Mouse (Mus musculus) monocyte, adult 5-6 weeks (primary cell): ENCODE results near the gene Gm5767. TPM values are rescaled to one million over a fixed set of nuclear protein-coding genes. Genes with fewer than 3 reads are reported as not detected.

Experiments used
- ATAC-seq: fragments of 153-309, 156-312 bp; replicated peaks from 2 replicates; pipeline ENCODE4 v1.8.0; 2017; ENCODE audit warnings: mild to moderate bottlenecking; ENCODE audit not compliant: low TSS enrichment, insufficient number of reproducible peaks, severe bottlenecking, poor library complexity, low FRiP score
- total RNA-seq: library from RNA; stranded (forward); fragments of 200-1000, 200-491, 200-594 nt; gene quantifications from 3 replicates; pipeline ENCODE4 v1.2.3, GENCODE M21; 2017

Gene Gm5767
- total RNA-seq, 1 experiment from 2014 or later: not detected

DNA sequence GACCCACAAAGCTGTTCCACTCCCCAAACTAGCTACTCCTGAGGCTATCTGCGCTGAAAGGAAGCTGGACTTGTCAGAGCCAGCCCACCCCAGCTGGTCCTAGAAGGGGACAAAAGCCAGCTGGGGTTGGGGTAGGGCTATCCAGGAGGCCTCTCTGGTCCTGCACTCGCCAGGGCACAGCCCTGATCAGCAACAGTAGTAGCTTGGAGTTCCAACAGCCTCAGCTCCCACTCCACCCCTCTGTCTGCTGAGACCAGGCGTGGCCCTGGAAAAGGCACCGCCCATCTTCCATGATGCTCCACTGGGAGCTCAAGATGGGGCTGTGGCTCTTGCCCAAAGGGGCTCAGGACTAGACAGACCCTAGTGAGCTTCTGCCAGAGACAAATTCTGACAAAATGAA lies 12.8 kb upstream of the Gm5767 start:
- no peak for ATAC-seq

DNA sequence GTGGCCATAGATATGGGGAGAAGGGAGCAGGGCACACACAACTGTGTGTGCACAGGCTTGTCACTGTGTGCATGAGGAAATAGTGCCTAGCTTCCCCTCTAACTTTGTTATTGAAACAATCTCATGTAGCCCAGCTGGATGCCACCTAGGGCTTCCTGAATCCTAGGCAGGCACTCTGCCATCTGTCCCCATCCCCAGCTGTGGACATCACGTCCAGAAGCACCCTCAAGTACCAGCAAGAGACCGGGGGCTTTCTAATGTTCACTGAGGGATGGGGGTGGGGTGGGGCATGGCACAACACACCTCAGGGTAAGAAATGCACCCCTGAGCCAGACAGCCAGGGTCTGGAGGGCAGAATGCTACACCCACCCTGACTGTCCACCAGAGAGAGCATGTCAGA lies 12.2 kb upstream of the Gm5767 start:
- no peak for ATAC-seq

DNA sequence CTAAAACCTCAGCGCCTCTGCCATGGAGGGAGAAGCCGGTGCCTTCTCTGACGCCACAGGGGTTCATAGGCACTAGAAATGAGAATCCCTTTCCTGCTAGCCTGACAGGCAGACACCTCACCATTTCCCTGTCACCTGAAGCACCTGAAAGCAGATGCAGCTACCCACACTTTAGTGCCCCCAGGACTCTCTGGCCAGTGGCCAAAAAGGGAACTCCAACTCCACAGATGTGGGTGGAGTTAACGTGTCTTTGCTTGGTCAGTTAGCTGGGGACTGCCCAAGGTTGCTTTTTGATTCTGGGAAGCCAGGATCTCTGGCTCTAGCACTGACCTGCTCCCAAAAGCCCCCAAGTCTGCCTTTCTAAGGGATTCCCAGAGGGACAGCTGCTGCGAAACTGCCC lies 11.1 kb upstream of the Gm5767 start:
- no peak for ATAC-seq

DNA sequence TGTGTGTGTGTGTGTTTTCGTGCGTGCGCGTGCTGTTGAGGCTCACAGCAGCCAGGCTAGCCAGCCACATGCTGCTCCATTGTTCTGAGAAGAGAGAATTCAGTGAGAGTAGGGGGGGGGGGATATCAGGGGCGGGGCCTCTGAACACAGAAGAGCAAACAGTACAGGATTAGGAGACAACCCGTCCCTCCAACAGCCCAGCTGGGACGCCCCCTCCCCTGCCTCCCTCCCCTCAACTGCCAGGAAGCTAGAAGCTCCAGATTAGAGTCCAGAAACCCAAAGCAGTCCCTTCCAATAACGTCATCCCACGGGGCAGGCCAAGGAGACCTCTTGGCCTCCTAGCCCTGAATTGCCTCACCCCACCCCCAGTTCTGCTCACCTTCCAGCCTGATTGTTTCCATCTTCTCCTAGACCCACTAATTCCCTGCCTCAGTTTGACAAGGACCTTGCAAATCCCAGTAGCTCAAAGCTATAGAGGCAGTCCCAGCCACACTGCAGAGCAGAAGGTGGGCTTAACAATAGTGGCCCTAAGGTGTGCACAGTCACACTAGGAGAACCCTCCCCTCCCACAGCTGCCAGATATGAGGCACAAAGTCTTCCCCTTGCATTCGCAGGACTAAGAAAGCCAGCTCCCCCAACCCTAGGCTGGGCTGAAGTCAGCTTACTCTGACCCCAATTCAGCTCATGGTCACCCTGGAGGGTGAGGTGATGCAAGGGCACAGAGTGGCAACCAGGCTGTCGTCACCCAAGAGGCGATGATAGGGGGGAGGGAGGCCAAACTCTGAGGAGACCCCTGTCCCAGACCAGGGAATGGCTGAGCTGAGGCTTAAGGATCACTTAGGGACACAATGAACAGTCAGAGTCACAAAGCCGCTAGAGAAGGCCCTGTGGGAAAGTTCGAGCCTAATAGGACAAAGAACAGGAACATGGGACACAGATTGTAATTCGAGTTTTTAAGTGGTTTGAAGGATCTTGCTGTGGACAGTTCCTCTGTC lies 10.2 kb upstream of the Gm5767 start:
- no peak for ATAC-seq

DNA sequence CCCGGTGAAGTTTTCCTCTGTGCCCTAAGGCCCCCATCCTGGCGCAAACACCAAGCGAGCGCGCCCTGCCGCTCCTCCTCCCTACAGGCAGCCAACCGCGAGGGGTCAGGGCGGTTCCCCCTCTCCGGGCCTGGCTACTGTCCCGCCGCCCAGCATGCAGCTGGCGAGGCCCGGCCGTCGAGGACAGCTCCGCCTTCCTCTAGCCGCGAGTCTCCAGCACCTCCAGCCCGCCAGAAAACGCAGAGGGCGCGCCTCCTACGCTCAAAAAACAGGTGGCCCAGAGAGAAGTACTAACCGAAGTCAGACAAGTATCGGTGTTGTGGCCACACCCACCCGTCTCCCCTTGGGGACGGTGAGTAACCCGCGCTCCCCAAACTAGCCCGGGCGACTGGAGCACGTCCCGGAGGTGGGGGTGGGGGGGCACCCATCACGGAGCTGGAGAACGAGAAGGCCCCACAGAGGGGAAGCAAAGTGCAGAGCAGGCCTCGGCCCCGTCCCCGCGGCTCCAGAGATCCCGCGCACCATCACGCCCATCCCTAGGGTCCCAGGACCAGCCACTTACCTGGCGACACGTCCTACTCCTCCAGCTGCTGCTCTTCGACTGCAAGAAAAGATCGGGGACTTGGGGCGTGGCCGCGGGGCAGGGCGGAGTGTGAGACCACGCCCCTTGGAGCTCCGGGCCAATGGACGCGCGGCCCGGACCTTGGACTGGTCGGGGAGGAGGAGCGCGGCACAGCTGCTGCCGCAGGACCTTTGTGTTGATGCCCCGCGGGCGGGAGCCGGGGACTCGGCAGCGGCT lies 8.8 kb upstream of the Gm5767 start, which contains the start of gene Carhsp1:
Gene Carhsp1 (minus strand): TSS at position 605 of the 799 bp plus-strand sequence.
- peak; percentile 72 for ATAC-seq

DNA sequence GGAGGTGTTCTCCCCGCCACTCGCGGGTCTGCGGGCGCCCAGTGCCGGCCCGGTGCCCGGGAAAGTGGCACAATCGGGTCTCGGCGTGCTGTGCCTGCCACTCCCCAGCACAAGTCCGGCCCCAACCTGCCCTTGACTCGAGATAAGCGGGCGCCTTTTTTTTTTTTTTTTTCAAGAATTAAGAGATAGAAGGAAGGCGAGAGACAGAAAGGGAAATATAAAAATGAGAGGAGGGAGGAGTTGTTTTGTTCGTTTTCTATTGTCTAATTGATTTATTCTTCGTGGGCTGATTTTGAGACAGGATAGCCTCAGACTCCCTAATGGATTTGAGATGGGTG lies 8.3 kb upstream of the Gm5767 start:
- no peak for ATAC-seq

DNA sequence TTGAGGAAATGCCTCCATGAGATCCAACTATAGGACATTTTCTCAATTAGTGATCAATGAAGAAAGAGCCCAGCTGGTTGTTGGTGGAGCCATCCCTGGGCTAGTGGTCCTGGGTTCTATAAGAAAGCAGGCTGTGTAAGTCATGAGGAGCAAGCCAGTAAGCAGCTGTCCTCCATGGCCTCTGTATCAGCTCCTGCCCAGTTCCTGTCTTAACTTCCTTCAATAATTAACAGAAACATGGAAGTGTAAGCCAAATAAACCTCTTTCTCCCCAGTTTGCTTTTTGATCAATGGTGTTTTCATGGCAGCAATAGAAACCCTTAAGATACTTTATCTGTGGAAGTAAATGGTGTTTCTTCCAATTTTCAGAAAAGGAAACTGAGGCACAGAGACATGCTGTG lies 7.8 kb upstream of the Gm5767 start:
- no peak for ATAC-seq

DNA sequence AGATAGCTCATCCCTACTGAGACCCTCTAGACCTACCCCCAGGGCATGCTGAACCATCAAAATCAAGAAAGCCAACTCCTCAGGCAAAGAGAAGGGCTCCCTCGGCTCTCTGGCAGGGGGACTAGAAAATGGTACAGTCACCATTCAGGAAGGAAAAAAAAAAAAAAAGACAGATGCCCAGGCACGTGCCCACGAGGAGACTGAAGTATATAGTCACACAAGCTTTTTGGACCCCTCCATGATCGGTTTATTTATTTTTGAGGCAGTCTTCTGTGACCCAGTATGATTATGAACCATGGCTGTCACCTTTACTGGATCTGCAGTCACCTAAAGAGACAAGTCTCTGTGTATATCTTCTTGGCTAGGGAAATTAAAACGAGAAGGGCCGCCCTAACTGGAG lies 7.2 kb upstream of the Gm5767 start:
- no peak for ATAC-seq

DNA sequence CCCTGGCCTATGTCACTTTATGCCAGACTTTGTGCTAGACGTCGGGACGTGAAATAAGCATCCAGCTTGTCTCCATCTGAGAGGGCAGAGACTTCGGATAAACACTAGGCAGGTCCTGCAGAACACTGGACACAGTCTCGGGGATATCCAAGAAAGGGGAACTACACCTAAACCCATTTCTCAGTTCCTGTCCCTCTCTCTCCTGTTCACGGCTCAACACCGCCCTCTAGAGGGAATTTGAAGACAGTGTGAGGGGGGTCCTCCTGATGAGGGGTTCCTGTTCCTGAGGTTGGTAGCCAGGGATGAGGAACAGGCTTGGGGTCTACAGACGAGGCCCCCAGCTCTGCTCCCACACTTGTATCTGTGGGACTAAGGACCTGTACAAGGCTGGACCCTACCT lies 6.4 kb upstream of the Gm5767 start:
- peak; percentile 56 for ATAC-seq

DNA sequence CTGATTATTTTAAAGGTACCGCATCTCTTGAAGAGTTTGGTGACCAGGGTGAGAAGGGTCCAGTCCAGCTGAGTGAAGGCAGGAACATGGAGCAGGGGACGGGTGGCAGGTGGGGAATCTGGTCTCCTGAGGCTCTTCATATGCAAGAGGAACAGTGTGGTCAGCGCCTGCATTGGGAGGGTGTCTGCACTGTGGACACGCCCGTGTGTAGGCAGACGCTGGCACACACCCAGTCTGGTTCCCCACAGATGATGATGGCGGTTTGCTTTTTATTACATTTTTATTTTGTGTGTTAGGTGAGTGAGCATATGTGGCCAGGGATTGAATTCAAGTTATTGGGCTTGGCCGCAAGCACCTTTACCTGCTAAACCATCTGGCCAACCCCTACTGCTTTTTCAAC lies 5.0 kb upstream of the Gm5767 start:
- ATAC-seq: no peak

DNA sequence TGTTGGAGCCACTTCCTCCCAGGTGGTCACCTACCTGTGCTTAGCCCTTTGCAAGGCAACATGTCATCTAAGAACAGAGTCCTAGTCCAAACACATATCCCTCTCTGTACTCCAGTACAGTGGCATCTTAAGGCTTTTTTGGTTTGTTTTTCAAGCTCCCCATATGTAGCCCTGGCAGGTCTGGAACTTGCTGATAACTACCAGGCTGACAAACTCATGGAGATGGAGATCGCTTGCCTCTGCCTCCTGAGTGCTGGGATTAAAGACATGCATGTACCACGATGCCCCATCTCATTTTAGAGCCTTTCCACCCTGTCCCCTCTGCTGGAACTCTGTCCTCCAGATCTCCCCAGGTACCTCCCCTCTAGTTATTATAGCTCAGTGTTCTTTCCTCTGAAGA lies 4.3 kb upstream of the Gm5767 start:
- ATAC-seq: no peak

DNA sequence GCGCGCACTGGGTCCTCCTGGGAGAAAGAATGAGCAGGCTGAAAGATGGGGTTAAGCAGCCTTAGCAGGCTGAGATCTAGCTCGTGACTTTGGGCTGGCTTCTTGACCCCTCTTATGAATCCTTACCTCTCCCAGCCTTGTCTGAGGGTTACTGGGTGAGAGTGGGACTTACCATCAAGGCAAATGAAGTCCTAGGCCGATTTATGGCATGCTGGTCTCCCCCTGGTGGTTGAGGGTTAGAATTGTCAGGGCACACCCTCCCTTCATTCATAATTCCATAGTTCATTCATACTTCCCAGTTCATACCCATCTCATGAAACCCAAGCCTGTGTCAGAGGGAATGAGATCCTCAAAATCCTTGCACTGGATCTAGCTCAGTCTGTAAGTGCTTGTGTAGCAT lies 3.8 kb upstream of the Gm5767 start:
- no peak for ATAC-seq

DNA sequence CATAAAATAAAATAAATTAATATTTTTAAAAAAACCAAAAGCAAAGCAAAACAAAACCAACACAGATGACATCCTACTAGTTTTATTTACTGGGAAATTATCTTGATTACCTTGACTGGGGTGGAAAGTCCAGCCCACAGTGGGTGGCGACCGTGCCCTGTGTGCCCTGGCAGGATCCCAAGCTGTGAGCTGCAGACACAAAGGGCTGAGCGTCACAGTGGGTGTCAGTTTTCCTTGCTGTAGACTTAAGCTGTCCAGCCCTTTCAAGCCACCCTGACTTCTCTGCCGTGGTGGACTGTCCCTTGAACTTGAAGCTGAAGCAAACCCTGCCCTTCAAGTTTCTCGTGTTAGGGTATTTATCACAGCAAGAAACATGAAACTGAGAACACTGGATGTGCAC lies 2.5 kb upstream of the Gm5767 start:
- ATAC-seq: no peak

DNA sequence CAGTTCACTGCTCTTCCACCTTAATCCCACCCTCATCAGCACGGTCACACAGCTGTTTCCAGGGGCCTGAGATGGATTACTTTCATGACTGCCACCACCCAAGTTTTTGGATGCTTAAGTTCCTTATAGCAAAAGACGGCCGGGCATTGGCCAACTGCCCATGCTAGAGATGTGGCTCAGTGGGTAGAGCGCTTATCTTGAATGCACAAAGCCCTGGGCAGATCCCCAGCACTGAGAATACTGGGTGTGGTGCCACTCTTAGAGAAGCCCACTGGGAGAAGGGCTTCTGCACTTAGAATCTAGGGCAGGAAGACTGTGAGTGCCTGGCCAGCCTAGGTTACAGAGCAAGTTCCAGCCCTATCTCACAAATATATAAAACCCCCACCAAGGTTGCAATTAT lies 1.9 kb upstream of the Gm5767 start:
- no peak for ATAC-seq

DNA sequence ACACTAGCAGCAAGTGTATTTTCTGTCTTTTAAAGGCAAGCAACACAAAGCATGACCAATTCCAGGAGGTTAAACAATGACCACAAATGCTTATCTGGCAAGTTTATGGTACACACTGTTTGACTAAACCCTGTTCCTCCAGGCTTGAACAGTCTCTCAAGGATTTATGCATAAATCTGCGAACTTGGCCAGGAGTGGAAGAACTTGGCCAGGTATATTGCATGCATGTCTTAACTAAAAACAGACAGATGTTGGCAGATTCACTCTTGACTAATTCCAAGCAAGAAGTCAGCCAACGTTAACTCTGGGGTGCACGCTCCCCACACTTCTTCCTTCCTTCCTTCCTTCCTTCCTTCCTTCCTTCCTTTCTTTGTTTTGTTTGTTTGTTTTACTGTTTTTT lies 790 bp upstream of the Gm5767 start:
- ATAC-seq: no peak

DNA sequence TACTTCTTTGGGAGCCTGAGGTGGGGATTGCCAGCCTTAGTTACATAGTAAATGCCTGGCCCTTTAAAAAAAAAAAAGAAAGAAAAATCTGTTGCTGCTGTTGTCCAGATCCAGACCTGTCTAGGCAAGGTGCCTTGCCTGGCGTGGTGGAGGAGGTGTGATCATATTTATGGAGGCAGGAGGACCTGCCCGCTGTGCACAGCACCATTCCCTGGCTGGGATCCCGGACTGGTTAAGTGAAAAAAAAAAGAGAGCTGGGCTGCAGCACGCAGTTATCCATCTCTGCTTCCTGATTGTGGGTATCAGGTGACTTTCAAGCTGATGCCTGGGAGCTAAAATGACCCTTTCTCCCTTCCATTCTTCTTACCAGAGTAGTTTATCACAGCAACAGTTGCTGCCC lies 4.5 kb downstream of the Gm5767 start:
- no peak for ATAC-seq

DNA sequence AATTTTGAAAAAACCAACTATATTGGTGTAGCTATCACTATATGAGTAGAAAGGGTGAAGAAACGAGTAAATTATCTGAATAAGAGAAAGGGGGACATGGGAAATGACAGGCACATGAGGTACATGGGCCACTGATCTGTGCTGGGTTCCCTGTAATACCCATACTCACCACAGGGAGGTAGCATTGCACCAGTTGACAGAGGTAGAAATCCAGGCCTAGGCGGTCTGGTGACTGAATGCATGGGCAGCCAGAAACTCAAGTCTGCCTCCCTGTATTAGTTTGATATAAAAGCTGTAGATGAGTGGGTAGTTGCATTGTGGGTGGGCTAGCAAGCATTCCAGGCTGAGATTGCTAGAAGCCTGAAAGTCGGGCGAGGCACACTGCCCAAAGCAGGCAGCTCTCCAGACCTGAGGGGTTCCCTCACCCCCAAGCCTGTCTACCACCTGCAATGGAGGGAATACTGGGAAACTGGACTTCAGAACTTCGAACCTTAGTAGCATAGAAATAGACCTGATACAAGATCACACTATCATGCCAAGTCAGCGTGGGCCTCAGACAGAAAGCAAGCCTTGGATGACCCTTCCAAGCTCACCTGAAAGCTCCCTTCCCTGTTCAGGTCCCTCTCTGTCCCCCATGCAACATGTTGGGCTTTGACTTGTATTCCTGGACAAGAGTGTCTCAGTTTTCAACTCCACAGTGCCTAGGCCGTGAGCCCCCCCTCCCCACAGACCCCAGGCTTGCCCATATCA lies 5.7 kb downstream of the Gm5767 start:
- ATAC-seq: peak; percentile 62

DNA sequence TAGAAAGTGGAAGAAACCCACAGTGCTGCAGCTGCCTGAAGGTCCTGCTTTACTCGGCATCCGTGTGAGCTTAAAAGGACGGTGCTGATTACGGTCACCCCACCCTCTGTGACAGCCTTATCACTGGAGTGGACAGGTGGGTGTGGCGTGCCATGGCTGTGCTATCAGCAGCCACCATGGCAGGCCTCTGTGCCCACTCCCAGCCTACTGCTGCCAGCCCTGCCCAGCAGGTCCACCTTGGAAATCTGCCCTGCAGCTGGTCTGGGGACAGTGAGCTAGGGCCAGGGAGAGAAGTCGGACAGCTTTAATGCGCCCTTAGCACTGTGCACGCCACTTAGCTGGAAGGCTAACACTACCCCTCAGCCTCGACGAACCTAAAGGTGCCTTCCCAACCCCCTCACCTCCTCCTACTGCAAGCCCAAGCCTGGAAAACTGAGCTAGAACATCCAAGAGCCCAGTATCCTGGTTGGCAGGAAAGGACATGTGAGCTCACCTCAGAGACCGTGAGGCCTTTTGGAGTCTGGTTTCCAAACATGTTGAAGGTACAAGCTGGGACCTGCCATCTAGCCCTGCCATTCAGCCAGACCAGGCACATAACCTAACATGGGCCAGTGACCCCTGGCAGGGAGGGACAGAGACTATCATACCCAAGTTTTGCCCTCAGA lies 6.4 kb downstream of the Gm5767 start:
- no peak for ATAC-seq
